Mouse (Mus musculus): ENCODE data around the gene Klhl26.

DNA sequence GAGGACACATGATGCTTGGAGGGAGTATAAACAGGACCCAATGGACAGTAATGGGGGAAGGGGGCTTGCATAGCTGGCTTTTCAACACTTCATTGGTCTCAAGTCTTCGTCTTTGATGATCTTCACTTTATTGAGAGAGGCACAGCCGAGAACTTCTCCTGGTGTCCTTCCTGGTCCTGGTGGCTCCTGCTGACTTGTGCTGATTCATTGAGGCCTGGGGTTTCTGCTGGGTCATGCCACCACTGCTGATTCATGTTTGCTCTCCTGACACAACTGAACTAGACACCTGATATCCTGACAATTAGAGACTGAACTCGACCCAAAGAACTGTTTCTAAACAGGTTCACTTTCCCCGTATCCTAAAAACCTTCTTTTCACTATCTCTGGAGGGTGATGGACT, 33.4 kb downstream of the Klhl26 start:
- TF ChIP-seq CTCF (IDR thresholded peaks at IDR 0.05; ENCODE audit: low read depth, low read length) (no peak), POLR2A (IDR thresholded peaks at IDR 0.05; ENCODE audit: borderline replicate concordance, low read depth, low read length) (no peak)

All from bone marrow macrophage, adult 2 months (primary cell).